Mouse (Mus musculus) embryo, embryonic 11 days (tissue): ENCODE results near the gene Gramd4.

ENCODE experiments used
- DNase-seq: peaks from one replicate; pipeline ENCODE4 v3.0.0-alpha.2; 2015

Gene Gramd4

GRCm38 (mm10) chr15:86185689-86186569 lies 128.4 kb downstream of the Gramd4 start, which contains the start of gene Cerk:
TSS of gene Cerk (minus strand) at chr15:86186141.
- peak; percentile 78 for DNase-seq

- DNase-seq: no peak
Measured at GRCm38 (mm10) chr15:86186686-86187085, 129.2 kb downstream of the Gramd4 start.
